Mouse (Mus musculus): ENCODE results near the gene Phldb1.
"Not testable (repeated sequence)": the region's sequence is repeated elsewhere in the genome, so short reads cannot be mapped to it uniquely, and the experiment has no call there.

Phldb1 gene

DNA sequence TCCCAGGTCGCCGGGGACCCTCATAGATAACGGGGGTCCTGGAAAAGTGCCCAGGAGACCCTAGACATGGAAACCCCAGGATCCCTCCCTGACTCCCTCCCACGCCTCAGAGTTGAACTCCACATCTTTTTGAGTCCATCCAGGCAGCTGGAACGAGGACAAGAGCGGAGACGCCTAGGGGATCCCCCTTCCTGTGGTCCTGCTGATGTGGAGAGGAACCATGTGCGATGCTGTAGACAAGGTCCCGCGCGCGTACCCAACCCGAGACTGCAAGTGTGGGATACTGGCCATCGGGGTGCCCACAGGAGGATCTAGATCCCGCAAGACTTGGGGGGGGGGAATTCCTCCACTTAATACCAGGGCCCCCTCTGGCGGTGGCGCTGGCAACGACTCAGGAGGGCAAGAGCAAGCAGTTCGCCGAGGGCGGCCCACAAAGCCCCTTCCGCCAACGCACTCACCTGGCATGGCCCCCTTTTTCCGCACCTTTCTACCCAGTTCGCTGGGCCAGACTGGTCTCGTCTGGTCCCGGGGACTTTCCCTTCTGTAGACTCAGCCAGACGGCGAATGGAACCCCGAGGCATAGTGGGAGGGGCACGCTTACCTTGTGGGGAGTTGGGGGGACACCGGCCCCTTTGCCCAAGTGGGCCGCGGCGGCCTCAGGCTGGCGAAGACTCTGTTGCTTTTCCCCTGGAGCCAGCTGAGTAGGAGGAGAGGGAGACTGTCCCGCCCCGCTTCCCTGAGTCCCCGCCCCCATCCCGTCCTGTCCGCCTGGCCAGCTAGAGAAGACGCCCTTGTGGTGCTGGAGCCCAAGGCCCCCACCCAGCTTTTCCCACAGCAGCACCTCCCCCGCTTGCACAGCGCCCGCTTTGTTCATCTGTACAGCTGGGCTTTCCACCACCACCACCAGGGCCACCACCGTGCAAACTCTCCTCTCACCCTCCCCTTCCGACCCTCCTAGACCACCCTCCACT lies at the start of gene Phldb1:
Phldb1 (minus strand) TSS at position 675 of the 971 bp plus-strand sequence.
- DNase-seq = peak; percentile 77

DNA sequence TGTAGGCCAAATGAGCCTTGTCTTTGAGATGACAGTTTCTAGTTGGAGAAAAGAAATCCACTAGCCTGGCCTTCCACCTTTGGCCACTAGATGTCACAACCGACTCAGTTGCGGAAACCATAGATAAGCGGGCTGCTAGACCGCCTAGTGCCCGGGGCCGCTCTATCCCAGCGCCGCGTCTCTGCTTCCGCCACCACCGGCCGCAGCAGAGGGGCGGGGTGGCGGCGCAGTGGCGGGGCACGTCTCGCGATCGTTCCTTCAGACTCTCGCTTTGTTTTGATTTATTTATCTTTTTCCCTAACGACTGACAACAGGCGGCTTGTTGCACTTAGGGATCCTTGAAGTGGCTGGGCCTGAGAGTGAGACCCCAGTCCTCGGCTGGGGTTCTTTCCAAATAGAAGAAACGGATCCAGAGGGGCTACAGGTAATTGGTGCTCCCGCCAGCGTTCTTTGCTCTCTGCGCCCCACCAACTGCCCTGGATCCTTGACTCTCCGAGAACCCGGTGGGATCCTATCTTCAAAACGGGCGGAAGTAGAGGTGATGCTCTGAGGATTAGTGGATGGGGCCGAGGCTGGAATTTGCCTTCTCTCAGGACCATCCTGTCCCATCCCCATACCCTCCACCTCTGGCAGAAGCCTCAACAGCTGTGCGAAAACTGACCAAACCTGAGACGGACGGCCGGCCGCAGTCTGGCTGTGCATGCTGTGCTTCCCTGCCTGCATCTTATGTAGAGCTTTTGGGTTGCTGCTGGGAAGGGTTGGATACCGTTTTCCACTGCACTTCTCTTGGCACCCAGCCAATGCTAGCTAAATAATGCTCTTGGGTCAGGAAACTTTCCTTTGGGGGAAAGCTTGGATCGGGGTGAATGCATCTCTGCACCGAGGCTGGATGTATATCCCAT lies 38.0 kb upstream of the Phldb1 start:
- peak; percentile 94 for DNase-seq

DNA sequence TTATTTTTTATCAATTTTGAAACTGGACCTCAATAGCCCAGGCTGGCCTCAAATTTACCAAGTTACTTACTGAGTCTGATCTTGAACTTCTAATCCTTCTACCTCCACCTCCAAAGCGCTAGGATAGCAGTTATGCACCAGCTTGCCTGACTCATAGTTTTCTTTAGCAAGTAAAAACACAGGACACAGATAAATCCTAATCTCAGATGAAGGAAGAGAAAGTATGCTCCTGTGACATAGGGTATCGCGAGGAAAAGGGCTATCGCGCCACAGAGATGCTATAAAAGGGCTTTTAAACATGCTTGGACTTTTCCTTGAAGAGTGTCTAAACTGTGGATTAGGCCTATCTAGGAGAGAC lies 37.4 kb upstream of the Phldb1 start:
- no peak for DNase-seq

DNA sequence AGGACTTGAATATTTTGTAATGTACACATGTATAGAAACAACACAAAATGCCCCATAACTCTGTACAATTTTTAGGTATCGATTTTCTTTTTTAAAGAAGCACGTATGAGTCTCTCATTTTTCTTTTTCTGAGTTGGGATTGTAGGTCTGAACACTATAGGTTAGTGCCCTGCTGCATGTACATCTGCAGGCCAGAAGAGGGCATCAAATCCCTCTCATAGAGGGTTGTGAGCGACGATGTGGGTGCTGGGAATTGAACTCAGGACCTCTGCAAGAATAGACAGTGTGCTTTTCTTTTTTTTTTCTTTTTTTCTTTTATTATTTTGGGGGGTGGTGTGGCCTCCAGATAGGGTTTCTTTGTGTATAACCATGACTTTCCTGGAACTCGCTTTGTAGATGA lies 36.4 kb upstream of the Phldb1 start:
- DNase-seq = no peak

DNA sequence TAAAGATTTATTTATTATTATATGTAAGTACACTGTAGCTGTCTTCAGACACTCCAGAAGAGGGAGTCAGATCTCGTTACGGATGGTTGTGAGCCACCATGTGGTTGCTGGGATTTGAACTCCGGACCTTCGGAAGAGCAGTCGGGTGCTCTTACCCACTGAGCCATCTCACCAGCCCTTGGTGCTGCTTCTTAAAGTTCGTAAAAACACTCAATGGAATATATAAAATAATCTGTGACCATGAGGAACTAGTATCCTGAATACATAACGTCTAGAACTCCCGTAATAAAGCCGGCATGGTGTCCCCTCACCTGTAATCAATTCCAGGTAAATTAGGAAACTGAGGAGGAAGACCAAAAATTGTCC lies 33.0 kb upstream of the Phldb1 start:
- not testable (repeated sequence) for DNase-seq

DNA sequence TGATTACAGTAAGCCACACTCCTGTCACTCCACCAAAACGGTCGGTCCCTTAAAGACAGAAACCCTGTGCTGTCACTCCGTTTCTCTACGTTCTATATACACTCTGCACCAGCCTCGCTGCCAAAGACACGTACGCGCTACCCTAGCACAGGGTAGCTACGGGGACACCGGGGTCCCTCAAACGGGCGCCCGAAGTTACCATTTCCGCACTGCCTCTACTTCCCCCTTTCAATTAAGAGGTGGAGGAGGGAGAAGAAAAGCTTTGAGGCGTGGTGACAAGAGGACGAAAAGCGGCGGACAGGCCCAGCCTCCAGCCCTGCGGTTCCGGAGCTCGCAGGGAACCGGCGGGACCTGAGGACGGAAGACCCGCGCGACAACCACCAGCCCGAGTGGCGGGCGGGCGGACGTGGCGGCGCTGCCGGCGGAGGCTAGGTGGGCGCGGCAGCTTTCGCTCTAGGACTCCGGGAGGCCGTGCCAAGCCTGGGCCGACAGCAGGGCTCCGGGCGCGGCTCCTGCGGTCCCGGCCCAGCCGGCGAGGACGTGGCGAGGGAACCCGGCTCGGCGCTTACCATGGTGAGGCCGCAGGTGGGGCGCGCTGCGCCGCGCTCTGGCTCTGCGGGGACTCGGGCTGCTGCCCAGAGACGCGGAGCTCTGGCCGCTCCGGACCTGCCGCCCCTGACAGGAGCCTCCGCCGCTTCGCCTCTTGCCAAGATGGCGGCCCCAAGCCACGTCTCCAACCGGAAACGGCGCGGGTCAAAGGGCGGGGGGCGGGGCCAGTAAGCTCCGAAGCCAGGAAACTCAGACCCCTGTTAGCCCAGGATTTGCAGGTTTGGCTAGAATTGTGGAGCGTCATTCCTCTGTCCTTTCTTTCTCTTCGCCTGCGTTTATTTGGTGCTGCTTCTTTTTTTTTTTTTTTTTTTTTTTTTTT lies 32.4 kb upstream of the Phldb1 start, which contains the start of the genes Arcn1 and Ift46:
Arcn1 (minus strand) TSS at position 745 of the 928 bp plus-strand sequence.
Ift46 (plus strand) TSS at position 808 of the 928 bp plus-strand sequence.
- peak; percentile 87 for DNase-seq

DNA sequence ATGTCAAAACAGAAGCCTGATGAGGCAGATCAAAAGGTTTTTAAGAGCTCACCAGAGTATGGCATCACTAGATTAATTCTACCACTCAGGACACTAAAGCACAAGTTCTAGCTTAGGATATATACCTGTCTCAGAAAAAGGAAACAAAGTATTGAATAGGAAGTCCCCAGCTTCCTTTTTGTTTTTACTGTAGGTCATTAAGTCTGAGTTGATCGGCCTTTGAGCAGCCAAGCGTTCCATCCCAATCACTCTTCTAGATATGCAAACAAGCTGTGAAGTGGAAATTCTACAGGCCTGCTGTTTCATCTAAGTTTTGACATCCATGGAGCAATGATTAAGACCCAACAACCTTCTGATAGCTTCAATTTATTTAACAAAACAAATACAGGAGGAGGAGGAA lies 25.9 kb upstream of the Phldb1 start:
- DNase-seq = no peak

DNA sequence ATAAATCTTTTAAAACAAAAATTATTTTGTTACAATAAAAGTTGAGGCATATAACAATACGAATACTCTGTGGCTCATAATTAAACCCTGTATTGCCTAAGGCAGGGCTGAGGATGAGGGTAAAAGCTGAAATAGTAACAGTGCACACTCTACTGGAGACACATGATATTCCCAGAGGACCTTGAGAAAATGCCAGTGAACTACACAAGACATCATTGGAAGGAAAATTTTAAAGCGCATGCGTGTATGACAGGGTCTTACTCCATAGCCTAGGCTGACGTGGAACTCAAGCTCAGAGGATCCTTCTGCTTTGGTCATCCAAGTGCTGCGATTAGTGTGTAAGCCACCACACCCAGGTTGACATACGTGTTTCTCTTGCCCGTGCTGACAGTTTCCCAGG lies 13.5 kb upstream of the Phldb1 start:
- DNase-seq = no peak

DNA sequence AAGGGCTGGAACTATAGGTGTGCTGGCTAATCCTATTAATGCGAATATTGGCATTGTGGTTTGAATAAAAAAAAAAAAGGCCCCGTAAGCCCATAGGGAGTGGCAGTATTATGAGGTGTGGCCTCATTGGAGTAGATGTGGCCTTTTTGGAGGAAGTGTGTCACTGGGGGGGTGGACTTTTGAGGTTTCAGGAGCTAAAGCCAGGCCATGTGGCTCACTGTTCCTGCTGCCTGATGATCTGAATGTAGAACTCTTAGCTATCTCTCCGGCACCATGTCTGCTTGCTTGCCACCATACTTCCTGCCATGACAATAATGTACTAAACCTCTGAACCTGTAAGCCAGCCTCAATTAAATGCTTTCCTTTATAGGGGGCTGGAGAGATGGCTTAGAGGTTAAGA lies 12.3 kb upstream of the Phldb1 start:
- no peak for DNase-seq

DNA sequence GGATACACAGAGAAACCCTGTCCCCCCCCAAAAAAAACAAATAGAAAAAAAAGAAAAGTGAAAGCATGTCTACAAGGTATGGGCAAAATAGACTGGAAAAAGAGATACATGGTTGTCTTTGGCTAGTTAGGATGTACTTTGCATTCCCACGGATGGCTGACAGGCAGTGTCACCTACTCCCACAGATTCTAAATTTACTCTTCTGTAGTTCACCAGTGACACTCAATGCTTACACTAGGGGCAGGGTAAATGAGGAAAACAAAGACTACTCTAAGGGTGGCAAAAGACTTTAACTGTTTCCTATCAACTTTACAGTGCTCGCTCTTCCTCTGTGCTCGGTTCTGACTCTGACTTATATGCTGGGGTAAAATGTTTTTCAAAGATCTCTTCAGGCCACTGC lies 11.7 kb upstream of the Phldb1 start:
- no peak for DNase-seq

DNA sequence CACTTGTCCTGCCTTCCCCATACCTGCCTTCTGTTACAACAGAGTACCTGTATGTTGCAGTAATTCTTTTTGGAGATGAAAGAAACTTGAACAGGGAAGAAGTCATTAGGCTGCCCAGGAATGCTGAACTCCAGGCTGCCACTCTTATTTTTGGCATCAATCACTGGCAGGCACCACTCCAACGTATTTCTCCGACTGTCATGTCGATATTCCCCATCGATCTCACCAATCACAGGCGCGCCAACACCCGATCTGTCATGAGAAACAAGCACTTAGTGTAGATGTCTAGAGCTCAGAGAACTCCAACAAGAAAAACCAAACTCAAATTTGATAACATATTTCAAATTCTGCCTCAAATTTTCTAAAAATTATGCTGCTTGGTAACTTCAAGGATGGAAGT lies 10.4 kb upstream of the Phldb1 start:
- no peak for DNase-seq

DNA sequence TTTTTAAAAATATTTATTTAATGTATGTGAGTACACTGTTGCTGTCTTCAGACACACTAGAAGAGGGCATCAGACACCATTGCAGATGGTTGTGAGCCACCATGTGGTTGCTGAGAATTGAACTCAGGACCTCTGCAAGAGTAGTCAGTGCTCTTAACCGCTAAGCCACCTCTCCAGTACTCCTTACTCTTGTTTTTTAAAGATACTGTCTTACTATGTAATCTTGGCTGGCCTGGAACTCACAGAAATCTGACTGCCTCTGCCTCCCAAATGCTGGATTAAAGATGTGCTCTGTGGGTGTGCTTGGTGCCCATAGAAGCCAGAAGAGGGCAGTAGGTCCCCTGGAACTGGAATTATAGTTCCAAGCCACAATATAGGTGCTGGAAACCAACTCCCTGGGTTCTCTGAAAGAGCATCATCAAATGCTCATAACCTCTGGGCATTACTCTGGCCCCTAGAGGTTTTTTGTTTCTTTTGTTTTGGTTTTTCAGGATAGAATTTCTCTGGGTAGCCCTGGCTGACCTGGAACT lies 5.7 kb upstream of the Phldb1 start:
- no peak for DNase-seq

DNA sequence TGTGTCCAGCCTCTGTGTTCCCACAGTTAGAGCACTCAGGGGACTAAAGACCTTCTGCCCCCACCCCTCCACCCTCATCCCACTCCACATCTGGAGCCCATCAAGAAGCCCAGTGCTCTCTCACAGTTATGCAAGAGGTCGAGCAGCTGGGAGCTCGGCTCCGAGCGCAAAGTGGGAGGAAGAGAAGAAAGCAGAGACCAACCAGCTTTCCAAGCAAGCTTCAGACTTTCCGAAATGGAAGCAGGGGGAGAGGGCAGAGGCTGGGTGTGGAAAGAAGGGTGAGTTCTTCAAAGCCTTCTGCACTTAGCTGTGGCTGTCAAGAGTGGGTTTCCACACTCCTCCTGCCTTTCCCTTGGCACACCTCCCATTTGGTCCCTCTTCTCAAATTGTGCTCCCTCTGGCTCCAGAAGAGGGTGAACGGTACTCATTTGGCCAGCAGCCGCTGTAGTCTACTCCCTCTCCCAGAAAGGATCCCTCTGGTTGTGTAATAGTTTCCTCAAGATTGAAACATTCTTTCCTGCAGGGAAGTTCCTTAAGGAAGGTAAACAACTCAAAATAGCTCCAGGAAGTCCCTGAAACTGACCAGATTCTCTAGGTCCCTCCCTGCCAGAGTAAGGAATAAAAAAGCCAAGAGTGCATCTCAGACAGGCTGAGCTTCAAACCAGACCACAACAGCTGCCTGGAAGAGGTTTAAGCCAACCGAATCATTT lies 2.4 kb upstream of the Phldb1 start:
- DNase-seq = no peak

DNA sequence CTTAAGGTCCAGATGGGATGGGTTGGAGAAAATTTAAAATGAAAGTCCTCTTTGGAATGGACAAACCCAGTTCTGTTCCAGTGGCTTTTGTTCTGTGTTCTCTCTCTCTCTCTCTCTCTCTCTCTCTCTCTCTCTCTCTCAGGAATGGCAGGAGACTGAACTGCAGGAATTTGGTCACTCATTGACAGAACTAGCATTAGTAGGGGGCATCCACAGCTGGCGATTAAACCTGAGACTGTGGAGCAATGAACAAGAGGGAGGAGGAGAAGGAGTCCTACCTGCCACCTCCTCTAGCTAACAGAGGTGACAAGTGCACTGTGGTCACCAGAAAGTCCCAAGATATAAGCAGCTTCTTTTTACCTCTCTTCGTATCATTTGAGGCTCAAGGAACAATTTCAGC lies 1.3 kb upstream of the Phldb1 start:
- DNase-seq = no peak

DNA sequence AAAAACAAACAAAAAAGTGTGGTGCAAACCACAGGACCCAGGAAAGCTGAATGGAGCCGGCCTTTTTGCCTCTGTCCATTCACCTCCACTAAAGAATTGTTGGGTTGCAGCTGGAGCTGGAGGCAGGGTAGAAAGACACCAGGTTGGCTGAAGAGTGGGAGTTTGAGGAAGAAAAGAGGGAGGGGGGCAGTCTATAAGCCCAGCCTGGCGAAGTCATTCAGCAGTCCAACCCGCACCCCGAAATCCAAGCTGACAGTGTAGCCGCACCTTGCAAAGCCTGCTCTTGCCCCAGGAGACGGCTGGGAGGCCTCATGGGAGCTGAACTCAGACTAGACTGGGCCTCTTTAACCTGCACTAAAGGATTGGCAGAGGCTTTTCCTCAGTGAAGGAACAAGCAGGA lies 888 bp upstream of the Phldb1 start:
- no peak for DNase-seq

DNA sequence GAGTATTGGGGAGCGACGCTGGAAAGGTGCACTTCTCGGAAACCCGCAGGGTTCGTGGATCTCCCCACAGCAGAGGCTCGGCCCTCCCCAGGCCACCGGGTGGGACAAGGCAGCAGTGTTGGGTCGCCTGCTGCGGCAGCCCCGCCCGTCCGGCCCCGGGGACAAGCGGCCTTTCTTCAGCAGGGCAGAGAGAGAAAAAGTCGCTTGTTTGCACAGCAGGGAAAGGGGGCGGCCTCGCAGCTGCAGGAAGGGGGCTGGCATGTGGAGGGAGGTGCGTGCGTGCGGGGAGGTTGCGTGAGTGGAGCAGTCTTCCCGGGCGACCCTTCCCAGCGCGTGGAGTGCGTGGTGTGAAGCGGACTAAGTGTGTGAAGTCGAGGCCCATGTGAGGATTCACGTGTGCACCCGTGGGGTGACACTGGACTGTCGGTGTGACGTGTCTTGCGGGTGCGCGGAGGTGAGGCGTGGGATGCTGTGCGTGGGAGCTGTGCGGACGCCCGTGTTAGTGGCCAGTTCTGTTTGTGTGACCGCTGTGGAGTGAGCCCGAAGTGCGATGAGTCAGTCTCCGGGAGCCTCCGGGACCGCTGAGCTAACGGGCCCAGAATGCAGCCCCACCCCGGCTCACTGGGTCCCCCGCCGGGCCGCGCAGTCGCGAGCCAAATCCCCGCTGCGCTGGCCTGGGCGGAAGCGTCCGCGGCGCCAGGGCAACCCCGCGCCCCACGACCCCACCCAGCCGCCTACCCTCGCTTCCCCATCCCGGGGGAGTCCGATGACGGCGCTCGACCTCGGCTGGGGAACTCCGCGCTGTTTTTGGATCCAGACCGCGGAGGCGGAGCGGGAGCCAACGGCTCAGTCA lies 1.1 kb downstream of the Phldb1 start:
- DNase-seq = peak; percentile 73

DNA sequence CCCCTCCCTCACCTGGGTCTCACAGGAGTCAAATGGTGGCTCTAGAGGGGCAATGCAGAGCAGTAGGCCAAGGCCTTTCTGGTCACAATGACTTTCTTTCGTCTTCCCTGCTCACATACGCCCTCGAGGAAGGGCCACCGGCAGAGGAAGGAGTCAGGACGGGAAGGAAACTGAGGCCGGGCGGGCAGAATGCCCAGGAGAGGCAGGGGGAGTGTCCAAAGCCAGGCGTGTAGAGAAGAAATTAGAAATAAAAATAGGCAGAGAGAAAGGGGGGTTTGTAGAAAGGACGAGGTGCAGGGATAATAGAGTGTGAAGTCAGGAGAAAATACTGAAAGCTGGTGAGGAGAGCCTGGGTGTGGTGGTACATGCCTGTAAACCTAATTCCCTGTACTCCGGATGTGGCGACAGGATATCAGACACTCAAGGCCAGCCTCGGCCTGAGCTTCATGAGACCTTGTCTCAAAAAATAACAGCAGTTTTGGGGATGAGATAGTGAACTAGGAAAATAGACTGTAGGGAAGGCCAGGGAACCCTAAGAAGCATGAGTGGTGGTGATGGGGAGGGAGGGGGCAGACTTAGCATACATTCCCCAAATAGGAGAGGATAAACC lies 2.0 kb downstream of the Phldb1 start:
- DNase-seq = no peak

DNA sequence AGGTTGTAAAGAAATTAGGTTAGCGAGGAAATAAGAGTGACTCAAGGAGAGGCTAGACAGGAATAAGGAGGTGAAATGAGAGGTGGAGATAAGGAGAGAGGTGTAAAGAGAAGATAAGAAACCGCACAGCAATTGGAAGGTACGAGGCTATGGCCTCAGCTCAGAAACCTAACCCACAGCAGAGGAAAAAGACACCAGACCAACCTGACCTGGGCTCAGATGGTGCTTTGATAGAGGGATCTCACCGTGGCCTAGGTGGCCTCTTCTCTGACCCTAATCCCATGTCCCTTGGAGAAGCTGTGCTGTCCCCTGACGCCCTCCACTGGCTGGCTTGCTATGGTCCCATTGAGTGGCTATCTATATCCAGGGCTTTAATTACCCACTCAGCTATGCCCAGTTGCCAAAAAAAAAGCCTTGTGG lies 2.9 kb downstream of the Phldb1 start:
- DNase-seq = no peak

DNA sequence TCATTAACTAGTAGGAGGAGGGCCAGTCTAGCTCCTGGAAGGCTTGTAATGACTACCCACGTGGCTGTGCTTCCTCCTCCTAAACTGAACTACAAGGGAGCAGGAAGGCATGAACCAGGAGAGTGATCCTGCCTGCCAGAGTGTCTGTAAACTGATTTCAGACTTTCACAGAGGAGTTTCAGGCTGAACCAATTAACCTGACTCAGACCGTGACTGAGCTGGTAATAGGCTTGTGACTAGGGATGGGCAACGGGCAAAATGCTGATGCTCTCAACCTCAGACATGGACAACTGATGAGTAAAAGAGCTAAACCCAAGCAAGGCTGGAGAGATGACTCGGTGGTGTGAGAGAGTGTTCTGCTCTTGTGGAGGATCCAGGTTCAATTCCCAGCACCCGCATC lies 7.6 kb downstream of the Phldb1 start:
- DNase-seq = no peak
